Mouse (Mus musculus) c-Kit-negative CD71-positive TER-119-positive erythroid progenitor cells, embryonic 14.5 days (primary cell): ENCODE measurements around the gene Adprh.

Experiments used
- DNase-seq: peaks from one replicate; pipeline ENCODE4 v3.0.0-alpha.2; 2013; ENCODE audit warnings: low read depth, low spot score

Adprh gene

DNA sequence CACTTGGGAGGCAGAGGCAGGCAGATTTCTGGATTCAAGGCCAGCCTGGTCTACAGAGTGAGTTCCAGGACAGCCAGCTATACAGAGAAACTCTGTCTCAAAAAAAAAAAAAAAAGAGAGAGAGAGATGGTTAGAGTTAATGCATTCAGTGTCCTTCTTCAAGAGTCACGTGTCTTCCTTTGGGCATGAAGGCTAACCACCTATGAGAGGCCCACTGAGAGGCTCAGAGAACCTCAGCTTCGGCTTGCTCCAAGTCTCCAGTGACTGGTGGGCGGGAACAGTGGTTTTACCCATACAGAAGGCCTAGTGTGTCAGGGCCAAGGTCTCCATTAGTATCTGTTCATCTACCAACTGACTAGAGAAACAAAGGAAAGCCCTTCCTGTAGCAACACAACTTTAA is 53.4 kb downstream of the Adprh start:
- no peak for DNase-seq

DNA sequence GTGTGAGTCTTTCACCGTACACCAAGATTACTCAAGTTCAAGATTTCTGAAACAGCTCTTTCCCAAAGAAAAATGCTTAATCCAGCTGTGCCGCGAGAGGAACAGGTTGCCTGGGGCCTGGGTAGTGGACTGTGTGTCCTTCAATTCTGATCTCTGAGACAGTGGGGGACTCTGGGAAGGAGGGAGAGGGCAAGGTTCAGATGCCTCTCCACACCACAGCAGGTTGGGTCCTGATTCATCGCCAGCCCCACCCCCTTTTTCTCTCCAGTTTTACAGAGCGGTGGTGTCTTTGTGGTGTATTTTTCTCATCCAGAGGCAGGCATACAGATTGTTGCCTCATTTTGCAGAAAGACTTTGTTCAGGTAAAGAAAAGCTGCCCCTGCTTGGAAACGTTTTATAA is 54.2 kb downstream of the Adprh start:
- DNase-seq: no peak

DNA sequence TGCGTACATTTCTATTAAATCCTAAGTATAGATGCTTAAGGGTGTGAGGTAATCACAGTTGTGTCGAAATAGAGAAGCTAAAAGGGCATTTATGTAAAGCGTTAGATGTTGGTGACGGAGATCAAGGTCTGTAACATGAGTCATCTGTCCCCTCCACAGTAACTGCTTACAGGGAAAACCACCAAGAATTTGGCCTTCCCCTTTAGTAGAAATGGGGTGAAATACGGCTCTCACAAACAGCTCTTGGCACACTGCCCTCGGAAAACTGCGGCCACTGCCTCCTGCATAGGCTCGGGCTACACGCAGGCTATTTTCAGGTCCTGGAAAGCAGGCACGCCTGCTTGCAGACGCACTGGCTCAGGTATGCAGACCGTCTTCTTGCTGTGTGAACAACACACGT is 56.3 kb downstream of the Adprh start:
- DNase-seq: no peak

DNA sequence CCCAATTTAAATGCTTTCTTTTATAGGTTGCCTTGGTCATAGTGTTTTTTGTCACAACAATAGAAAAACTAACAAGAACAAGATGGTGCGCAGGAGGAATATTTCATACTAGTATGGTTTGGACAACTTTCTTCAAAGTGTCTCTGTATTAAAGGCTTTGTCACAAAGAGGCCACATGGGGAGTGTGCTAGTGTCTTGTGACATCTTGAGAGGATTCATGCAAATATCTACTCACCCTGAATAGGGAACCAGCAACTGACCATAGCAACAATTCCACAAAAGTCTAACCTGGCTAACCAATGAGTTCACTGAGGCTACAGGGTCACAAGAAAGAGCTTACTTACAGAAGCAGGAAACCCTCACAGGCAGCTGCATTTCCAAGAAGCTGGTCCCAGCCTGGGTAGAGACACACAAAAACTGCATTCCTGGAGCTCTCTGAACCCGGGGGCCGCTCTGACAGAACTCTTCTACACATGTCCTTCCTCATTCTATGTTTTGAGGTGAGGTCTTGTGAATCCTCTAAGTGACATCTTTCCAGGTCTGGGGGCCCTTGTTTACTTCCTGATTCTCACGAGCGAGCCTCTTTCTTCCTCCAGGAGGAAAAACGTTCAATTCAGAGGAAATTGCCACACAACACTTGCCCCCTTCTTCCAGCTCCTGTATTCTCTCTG is 57.3 kb downstream of the Adprh start:
- no peak for DNase-seq

DNA sequence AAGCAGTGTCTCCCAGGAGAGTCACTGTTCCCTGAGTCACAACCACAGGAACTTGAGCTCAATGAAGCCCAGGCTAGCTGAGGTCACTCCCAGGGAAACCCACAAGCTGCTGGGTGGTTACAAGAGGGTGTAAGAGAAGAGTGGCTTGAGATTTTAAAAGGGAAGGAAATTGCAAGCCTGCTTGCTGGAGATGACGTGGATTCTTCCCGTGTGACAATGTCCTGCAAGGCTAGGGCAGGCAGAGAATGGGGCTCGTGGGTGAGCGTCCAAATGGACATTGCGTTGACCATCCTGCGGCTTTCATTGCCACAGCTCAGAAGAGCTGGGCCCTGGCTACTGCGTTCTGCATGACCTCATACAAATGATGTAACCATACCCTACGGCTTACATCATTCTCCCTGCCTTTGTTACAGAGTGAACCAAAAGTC is 58.3 kb downstream of the Adprh start:
- no peak for DNase-seq
